Mouse (Mus musculus) kidney, embryonic 14.5 days (tissue): ENCODE data around the gene Cdc42ep4. TPM values are rescaled to one million over a fixed set of nuclear protein-coding genes. Genes with fewer than 3 reads are reported as not detected.

Experiments
- ATAC-seq: fragments of 200-750 bp; cut with Nextera tagmentation; 2 replicates; pipeline ENCODE4 v1.8.0; 2017; ENCODE audit warnings: moderate number of reproducible peaks, mild to moderate bottlenecking, moderate TSS enrichment, moderate library complexity; ENCODE audit not compliant: low FRiP score, low TSS enrichment
- H3K27ac ChIP-seq: fragments of 300-500 bp; sonication (generic); 2 replicates; pipeline ENCODE4 v1.5.1; 2014; ENCODE audit warnings: low read depth, mild to moderate bottlenecking, low read length, moderate library complexity, mixed read lengths
- H3K27me3 ChIP-seq: fragments of 300-500 bp; sonication (generic); 2 replicates; pipeline ENCODE4 v1.6.1; 2014; ENCODE audit warnings: mild to moderate bottlenecking, low read length; ENCODE audit not compliant: control insufficient read depth, insufficient read depth
- H3K36me3 ChIP-seq: fragments of 300-500 bp; sonication (generic); 2 replicates; pipeline ENCODE4 v1.6.1; 2014; ENCODE audit warnings: low read length, mixed read lengths; ENCODE audit not compliant: control insufficient read depth, insufficient read depth
- H3K4me1 ChIP-seq: fragments of 300-500 bp; sonication (generic); 2 replicates; pipeline ENCODE4 v1.6.1; 2014; ENCODE audit warnings: low read length, mixed read lengths; ENCODE audit not compliant: control insufficient read depth, insufficient read depth
- H3K4me2 ChIP-seq: fragments of 300-500 bp; sonication (generic); replicated peaks from 2 replicates; pipeline ENCODE4 v1.6.1; 2014; ENCODE audit warnings: low read depth, mild to moderate bottlenecking, low read length
- H3K4me3 ChIP-seq: fragments of 300-500 bp; sonication (generic); 2 replicates; pipeline ENCODE4 v1.5.1; 2014; ENCODE audit warnings: mild to moderate bottlenecking, low read length
- H3K9ac ChIP-seq: fragments of 300-500 bp; sonication (generic); 2 replicates; pipeline ENCODE4 v1.6.1; 2014; ENCODE audit warnings: low read depth, mild to moderate bottlenecking, low read length, moderate library complexity
- H3K9me3 ChIP-seq: fragments of 300-500 bp; sonication (generic); 2 replicates; pipeline ENCODE4 v1.6.1; 2016; ENCODE audit warnings: low read length; ENCODE audit not compliant: control insufficient read depth
- WGBS: fragments of 180-500 bp; shearing (Covaris S2); extraction: QIAGEN DNeasy Blood & Tissue Kit; methylation state at CpG from one replicate; pipeline ENCODE4 v1.1.7; 2014; 5-methylcytosine and 5-hydroxymethylcytosine counted together
- polyA plus RNA-seq: library from polyadenylated mRNA; unstranded; fragments of >200 nt; fragmentation: Nextera tagmentation; extraction: Ambion mirVana; gene quantifications from 2 replicates; pipeline ENCODE4 v1.2.1, GENCODE M21; 2014

The Cdc42ep4 gene
- polyA plus RNA-seq, 1 experiment from 2014 or later: 45.4 TPM

GRCm38 (mm10) chr11:113677378-113677777 lies 74.3 kb downstream of the Cdc42ep4 start:
- WGBS: 97% methylated on average over 2 of the region's 2 CpGs
- ATAC-seq: no peak
- H3K4me1 ChIP-seq: peaks cover 18% of the 10 kb centered on the region
- no peak overlapping the region for H3K9ac ChIP-seq
- no peak overlapping the region for H3K27ac ChIP-seq
- H3K9me3 ChIP-seq: no peaks in the 10 kb centered on the region
- no peaks in the 10 kb centered on the region for H3K27me3 ChIP-seq
- H3K4me2 ChIP-seq: no peak overlapping the region
- no peak overlapping the region for H3K4me3 ChIP-seq
- H3K36me3 ChIP-seq: peaks cover 31% of the 10 kb centered on the region

Other genes with a start within 250 kb of the Cdc42ep4 start
- 0.28 and 0.33 TPM in 2 replicates for gene Sstr2, start 132.5 kb downstream of the Cdc42ep4 start, polyA plus RNA-seq
- 16.6 and 29.3 TPM in 2 replicates for gene Cog1, start 102.7 kb downstream of the Cdc42ep4 start, polyA plus RNA-seq
- gene Slc39a11, start 101.8 kb downstream of the Cdc42ep4 start, polyA plus RNA-seq: 11.3 and 16.4 TPM in 2 replicates
- 49.7 and 49.8 TPM in 2 replicates for gene Fam104a, start 67.7 kb downstream of the Cdc42ep4 start, polyA plus RNA-seq
- 20.5 and 29.7 TPM in 2 replicates for gene D11Wsu47e, start 67.5 kb downstream of the Cdc42ep4 start, polyA plus RNA-seq
- gene Cpsf4l, start 41.9 kb downstream of the Cdc42ep4 start, polyA plus RNA-seq: 0.90 and 1.4 TPM in 2 replicates